Mouse (Mus musculus): Measurements from ENCODE around the gene Arf6. TPM values are rescaled to one million over a fixed set of nuclear protein-coding genes. Genes with fewer than 3 reads are reported as not detected.

Gene Arf6
- total RNA-seq, 1 experiment = 89.3 TPM

- no peak for DNase-seq (ENCODE audit: low read depth, low spot score)
- no peak overlapping the region for H3K4me3 ChIP-seq (ENCODE audit: insufficient read depth in 1 of 2, low read depth in 1 of 2, low read length in 2 of 2, poor library complexity in 1 of 2, severe bottlenecking in 1 of 2)
Observed at GRCm38 (mm10) chr12:69422827-69423537, 51.0 kb downstream of the Arf6 start.

More at GRCm38 (mm10) chr12:69422827-69423537, 51.0 kb downstream of the Arf6 start:
- H3K9ac ChIP-seq (ENCODE audit: insufficient read depth, low read depth, low read length, poor library complexity, severe bottlenecking) = no peak overlapping the region
- TF ChIP-seq ZC3H11A (IDR thresholded peaks at IDR 0.05; ENCODE audit: borderline replicate concordance, low read depth, low read length) (no peak), CHD2 (IDR thresholded peaks at IDR 0.05; ENCODE audit: low read depth, low read length) (no peak), ZNF384 (IDR thresholded peaks at IDR 0.05; ENCODE audit: low read depth, low read length) (no peak), HCFC1 (IDR thresholded peaks at IDR 0.05; ENCODE audit: borderline replicate concordance, insufficient read depth, low read length) (no peak), MAFK (IDR thresholded peaks at IDR 0.05; ENCODE audit: insufficient read depth, low read depth, low read length) (no peak)
- H3K4me1 ChIP-seq (ENCODE audit: control insufficient read depth in 2 of 2, insufficient read depth in 2 of 2, low read length in 2 of 2, poor library complexity in 1 of 2) = peaks cover 3 to 6% of the 10 kb centered on the region in 2 experiments; a peak in 2 of 4 replicates
- no peak overlapping the region for H3K27ac ChIP-seq (ENCODE audit: insufficient read depth, low read depth, low read length, poor library complexity, severe bottlenecking)
- in situ Hi-C loops (cut with MboI; ENCODE audit: low sequenced_read_pairs in 2 of 2, unreplicated experiment in 2 of 2) = no loop called here
- H3K9me3 ChIP-seq (ENCODE audit: control insufficient read depth, insufficient read depth, low read depth, low read length) = no peaks in the 10 kb centered on the region
- no peaks in the 10 kb centered on the region for H3K36me3 ChIP-seq (ENCODE audit: control insufficient read depth, insufficient read depth, low read length, poor library complexity, severe bottlenecking)

Other genes with a start within 250 kb of the Arf6 start
- gene Rps29, start 213.0 kb upstream of the Arf6 start, total RNA-seq (2012; rRNA removed) = 5,422 and 5,676 TPM in 2 replicates
- gene Lrr1, start 203.3 kb upstream of the Arf6 start, total RNA-seq (2012; rRNA removed) = 4.7 and 10.4 TPM in 2 replicates
- gene Rpl36al, start 188.1 kb upstream of the Arf6 start, total RNA-seq (2012; rRNA removed) = 947 and 1,086 TPM in 2 replicates
- 53.8 and 56.8 TPM in 2 replicates for gene Mgat2, start 188.0 kb upstream of the Arf6 start, total RNA-seq (2012; rRNA removed)
- gene Gm49383, start 175.0 kb upstream of the Arf6 start, total RNA-seq (2012; rRNA removed) = 10.1 and 11.7 TPM in 2 replicates
- gene Dnaaf2, start 173.7 kb upstream of the Arf6 start, total RNA-seq (2012; rRNA removed) = 3.6 and 4.3 TPM in 2 replicates
- gene Gm49384, start 167.9 kb upstream of the Arf6 start, total RNA-seq (2012; rRNA removed) = 9.8 and 12.1 TPM in 2 replicates
- 23.2 and 24.4 TPM in 2 replicates for gene Pole2, start 144.0 kb upstream of the Arf6 start, total RNA-seq (2012; rRNA removed)
- 1.3 and 1.7 TPM in 2 replicates for gene Klhdc1, start 131.0 kb upstream of the Arf6 start, total RNA-seq (2012; rRNA removed)
- gene Klhdc2, start 75.5 kb upstream of the Arf6 start, total RNA-seq (2012; rRNA removed) = 28.2 and 40.7 TPM in 2 replicates
- 46.9 and 47.9 TPM in 2 replicates for gene Nemf, start 15.0 kb upstream of the Arf6 start, total RNA-seq (2012; rRNA removed)
- gene Gm9887, start 308 bp downstream of the Arf6 start, total RNA-seq (2012; rRNA removed) = 1.4 and 2.6 TPM in 2 replicates
- 6.9 and 7.5 TPM in 2 replicates for gene Vcpkmt, start 210.9 kb downstream of the Arf6 start, total RNA-seq (2012; rRNA removed)